Mouse (Mus musculus) myocyte (in vitro differentiated cells): ENCODE results near the gene Lce1k. TPM values are rescaled to one million over a fixed set of nuclear protein-coding genes. Genes with fewer than 3 reads are reported as not detected.

Experiments used
- H3K27me3 ChIP-seq: one replicate; pipeline ENCODE4 v1.6.1; 2011; ENCODE audit not compliant: control insufficient read depth, insufficient read depth, insufficient read length
- H3K36me3 ChIP-seq: one replicate; pipeline ENCODE4 v1.6.1; 2011; ENCODE audit not compliant: control insufficient read depth, insufficient read depth
- H3K4me2 ChIP-seq: one replicate; pipeline ENCODE4 v1.6.1; 2011; ENCODE audit warnings: low read depth, control low read depth
- H3K4me3 ChIP-seq: one replicate; pipeline ENCODE4 v1.5.1; 2011; ENCODE audit warnings: mild to moderate bottlenecking, control low read depth, moderate library complexity
- H3K79me2 ChIP-seq: one replicate; pipeline ENCODE4 v1.6.1; 2011; ENCODE audit not compliant: control insufficient read depth, insufficient read depth
- H3ac ChIP-seq: one replicate; pipeline ENCODE4 v1.6.1; 2011; ENCODE audit not compliant: control insufficient read depth, insufficient read length
- CEBPB ChIP-seq: IDR thresholded peaks from 2 replicates; pipeline ENCODE4 v1.6.1; 2011; ENCODE audit warnings: mild to moderate bottlenecking, moderate library complexity; ENCODE audit not compliant: poor library complexity, insufficient read depth, severe bottlenecking
- E2F4 ChIP-seq: IDR thresholded peaks from one replicate; pipeline ENCODE4 v1.6.1; 2011; ENCODE audit warnings: mild to moderate bottlenecking, control low read depth, moderate library complexity; ENCODE audit not compliant: insufficient read depth
- MAX ChIP-seq: IDR thresholded peaks from one replicate; pipeline ENCODE4 v1.6.1; 2011; ENCODE audit warnings: low read depth, mild to moderate bottlenecking, control low read depth
- MYOD1 ChIP-seq, 3 experiments: IDR thresholded peaks; one replicate each; pipeline ENCODE4 v1.6.1; 2011; ENCODE audit warnings: control low read depth in 2 of 3, low read depth in 2 of 3, mild to moderate bottlenecking in 2 of 3, moderate library complexity in 1 of 3; ENCODE audit not compliant: insufficient read length in 2 of 3, control insufficient read depth in 1 of 3
- MYOG ChIP-seq, 3 experiments: IDR thresholded peaks; one replicate each; pipeline ENCODE4 v1.6.1; 2011; ENCODE audit warnings: control low read depth in 2 of 3, low read depth in 2 of 3, mild to moderate bottlenecking in 2 of 3; ENCODE audit not compliant: insufficient read length in 2 of 3, control insufficient read depth in 1 of 3, insufficient read depth in 1 of 3
- POLR2A ChIP-seq: IDR thresholded peaks from one replicate; pipeline ENCODE4 v1.6.1; 2011; ENCODE audit warnings: low read depth, mild to moderate bottlenecking, control low read depth, moderate library complexity; ENCODE audit not compliant: insufficient read length
- POLR2AphosphoS2 ChIP-seq: IDR thresholded peaks from one replicate; pipeline ENCODE4 v1.6.1; 2011; ENCODE audit warnings: low read depth, control low read depth; ENCODE audit not compliant: insufficient read length
- REST ChIP-seq: IDR thresholded peaks from one replicate; pipeline ENCODE4 v1.6.1; 2011; ENCODE audit warnings: mild to moderate bottlenecking, control low read depth, moderate library complexity; ENCODE audit not compliant: insufficient read depth, insufficient read length
- SRF ChIP-seq: IDR thresholded peaks from one replicate; pipeline ENCODE4 v1.6.1; 2011; ENCODE audit warnings: low read depth; ENCODE audit not compliant: control insufficient read depth, insufficient read length
- TCF12 ChIP-seq: IDR thresholded peaks from one replicate; pipeline ENCODE4 v1.6.1; 2011; ENCODE audit warnings: mild to moderate bottlenecking, control low read depth; ENCODE audit not compliant: poor library complexity, insufficient read depth, severe bottlenecking
- TCF3 ChIP-seq: IDR thresholded peaks from one replicate; pipeline ENCODE4 v1.6.1; 2011; ENCODE audit warnings: low read depth, control low read depth; ENCODE audit not compliant: insufficient read length
- USF1 ChIP-seq: IDR thresholded peaks from one replicate; pipeline ENCODE4 v1.6.1; 2011; ENCODE audit warnings: low read depth, mild to moderate bottlenecking, control low read depth, moderate library complexity
- polyA plus RNA-seq: library from polyadenylated mRNA; unstranded; fragments of >200 nt; fragmentation: generic; extraction: Trizol; gene quantifications from one replicate; pipeline ENCODE4 v1.2.1, GENCODE M21; 2012; ENCODE audit warnings: missing spikeins

Gene Lce1k
- polyA plus RNA-seq, 1 experiment, result not detected

GRCm38 (mm10) chr3:92790414-92790813 lies 17.3 kb downstream of the Lce1k start, which contains the start of gene Lce1j:
TSS of gene Lce1j (minus strand) at chr3:92790514.
- Histone ChIP-seq H3K27me3 (no peaks in the 10 kb centered on the region), H3ac (no peak within 1 kb of the TSS), H3K4me2 (no peak within 1 kb of the TSS), H3K4me3 (no peak within 1 kb of the TSS), H3K79me2 (no peaks in the 10 kb centered on the region), H3K36me3 (no peaks in the 10 kb centered on the region)
- TF ChIP-seq CEBPB, result no peak

GRCm38 (mm10) chr3:92778799-92779198 lies 28.9 kb downstream of the Lce1k start, which contains the start of gene Lce1i:
TSS of gene Lce1i (minus strand) at chr3:92778899.
- Histone ChIP-seq H3K27me3 (no peaks in the 10 kb centered on the region), H3K79me2 (no peaks in the 10 kb centered on the region), H3K4me2 (no peak within 1 kb of the TSS), H3ac (no peak within 1 kb of the TSS), H3K36me3 (no peaks in the 10 kb centered on the region), H3K4me3 (no peak within 1 kb of the TSS)
- no peak for TF ChIP-seq SRF
- TF ChIP-seq MAX, result no peak
- TF ChIP-seq TCF12, result no peak
- TF ChIP-seq E2F4, result no peak

GRCm38 (mm10) chr3:92771573-92771972 lies 36.1 kb downstream of the Lce1k start:
- Histone ChIP-seq H3K79me2 (no peaks in the 10 kb centered on the region), H3ac (no peak overlapping the region), H3K27me3 (no peaks in the 10 kb centered on the region), H3K36me3 (no peaks in the 10 kb centered on the region), H3K4me3 (no peak overlapping the region), H3K4me2 (no peak overlapping the region)
- TF ChIP-seq USF1 (no peak), CEBPB (no peak), TCF3 (no peak), MAX (no peak), TCF12 (no peak), E2F4 (no peak), POLR2AphosphoS2 (no peak), MYOD1 (IDR thresholded peaks at IDR 0.05; ENCODE audit: control insufficient read depth in 1 of 3, insufficient read length in 2 of 3, low read depth in 2 of 3) (no peak), MYOG (IDR thresholded peaks at IDR 0.05; ENCODE audit: control insufficient read depth in 1 of 3, insufficient read depth in 1 of 3, insufficient read length in 2 of 3, low read depth in 2 of 3) (no peak), REST (no peak), SRF (no peak), POLR2A (no peak)

- H3K79me2 ChIP-seq, result no peaks in the 10 kb centered on the region
- TF ChIP-seq REST, result no peak
- TF ChIP-seq USF1, result no peak
- TF ChIP-seq TCF12, result no peak
- no peak for TF ChIP-seq MAX
- no peak for TF ChIP-seq MYOG (IDR thresholded peaks at IDR 0.05; ENCODE audit: control insufficient read depth in 1 of 3, insufficient read depth in 1 of 3, insufficient read length in 2 of 3, low read depth in 2 of 3)
- no peak for TF ChIP-seq TCF3
- no peak for TF ChIP-seq POLR2A
- no peak within 1 kb of the TSS for H3K4me2 ChIP-seq
- H3K27me3 ChIP-seq, result no peaks in the 10 kb centered on the region
- no peak within 1 kb of the TSS for H3ac ChIP-seq
- no peak within 1 kb of the TSS for H3K4me3 ChIP-seq
- no peaks in the 10 kb centered on the region for H3K36me3 ChIP-seq
Observed at GRCm38 (mm10) chr3:92764965-92765364, 42.7 kb downstream of the Lce1k start, which contains the start of gene Lce1h. TSS of gene Lce1h (minus strand) at chr3:92765065.

Other genes starting within 250 kb of the Lce1k start
- gene Ivl, start 234.2 kb downstream of the Lce1k start, polyA plus RNA-seq, result not detected
- gene Smcp, start 218.9 kb downstream of the Lce1k start, polyA plus RNA-seq, result not detected
- not detected for gene 2210017I01Rik, start 200.4 kb downstream of the Lce1k start, polyA plus RNA-seq
- not detected for gene Lce6a, start 186.2 kb downstream of the Lce1k start, polyA plus RNA-seq
- gene Lce1a1, start 159.6 kb downstream of the Lce1k start, polyA plus RNA-seq, result not detected
- gene Lce1b, start 151.0 kb downstream of the Lce1k start, polyA plus RNA-seq, result not detected
- not detected for gene Lce1a2, start 137.6 kb downstream of the Lce1k start, polyA plus RNA-seq
- gene Lce1c, start 128.6 kb downstream of the Lce1k start, polyA plus RNA-seq, result not detected
- gene Lce1d, start 120.7 kb downstream of the Lce1k start, polyA plus RNA-seq, result not detected
- gene Lce1e, start 98.8 kb downstream of the Lce1k start, polyA plus RNA-seq, result not detected
- 0.19 TPM for gene Lce1f, start 87.5 kb downstream of the Lce1k start, polyA plus RNA-seq
- not detected for gene Gm38119, start 68.8 kb downstream of the Lce1k start, polyA plus RNA-seq
- 0.07 TPM for gene Lce1g, start 55.6 kb downstream of the Lce1k start, polyA plus RNA-seq
- gene Lce1h, start 42.8 kb downstream of the Lce1k start, polyA plus RNA-seq, result not detected
- not detected for gene Lce1i, start 29.0 kb downstream of the Lce1k start, polyA plus RNA-seq
- not detected for gene Lce1j, start 17.4 kb downstream of the Lce1k start, polyA plus RNA-seq
- gene Kprp, start 19.4 kb upstream of the Lce1k start, polyA plus RNA-seq, result not detected
- gene Lce1l, start 43.4 kb upstream of the Lce1k start, polyA plus RNA-seq, result not detected
- gene 2310050C09Rik, start 62.3 kb upstream of the Lce1k start, polyA plus RNA-seq, result not detected
- gene Lce3a, start 118.3 kb upstream of the Lce1k start, polyA plus RNA-seq, result not detected
- not detected for gene Lce3b, start 125.1 kb upstream of the Lce1k start, polyA plus RNA-seq
- not detected for gene Lce3c, start 136.6 kb upstream of the Lce1k start, polyA plus RNA-seq
- gene Lce3d, start 149.5 kb upstream of the Lce1k start, polyA plus RNA-seq, result not detected
- gene Lce3e, start 159.2 kb upstream of the Lce1k start, polyA plus RNA-seq, result not detected
- not detected for gene Lce3f, start 184.3 kb upstream of the Lce1k start, polyA plus RNA-seq
- gene Crct1, start 207.8 kb upstream of the Lce1k start, polyA plus RNA-seq, result 0.11 TPM
- not detected for gene Lce1m, start 211.2 kb upstream of the Lce1k start, polyA plus RNA-seq